Mouse (Mus musculus): ENCODE measurements at regions not wholly inside any gene's neighbourhood (a gene's known extent, or its start where the extent isn't known, plus 50 kb on each side); places are given as distances from the start of the nearest gene placed in this dataset.
A peak's percentile ranks its signal among the peaks of the same experiment; 100 is the strongest.

DNA sequence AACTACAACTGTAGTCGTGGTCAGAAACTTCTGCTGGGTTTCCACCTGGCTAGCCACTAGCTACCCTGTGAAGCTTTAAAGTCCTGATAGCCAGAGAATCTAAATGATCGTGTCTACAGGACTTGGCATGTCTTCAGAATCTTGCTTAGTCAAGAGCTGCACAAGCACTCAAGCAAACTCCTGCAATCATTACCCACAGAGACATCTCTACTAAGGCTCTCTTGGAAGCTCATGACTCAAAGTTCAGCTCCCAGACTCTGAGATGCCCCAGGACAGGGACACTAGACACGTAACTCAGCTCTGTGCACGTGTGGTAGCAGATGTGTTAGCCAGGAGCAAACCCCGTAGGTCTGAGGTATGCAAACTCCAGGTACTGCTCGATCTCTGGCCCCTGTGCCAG lies 242.2 kb downstream of the Rybp start:
- Histone ChIP-seq H3K36me3 (ENCODE audit: control insufficient read depth in 1 of 2, insufficient read depth in 2 of 2, low read length in 2 of 2) (peaks cover 0 to 18% of the 10 kb centered on the region in 2 experiments; a peak in 2 of 4 replicates), H3K9ac (ENCODE audit: control insufficient read depth, low read depth, low read length, poor library complexity, severe bottlenecking) (no peak overlapping the region), H3K4me1 (ENCODE audit: control insufficient read depth in 1 of 2, insufficient read depth in 2 of 2, low read length in 2 of 2) (peaks cover 5 to 20% of the 10 kb centered on the region in 2 experiments; a peak in 3 of 4 replicates), H3K9me3 (replicated peaks; ENCODE audit: insufficient read depth, low read length) (no peaks in the 10 kb centered on the region), H3K27ac (ENCODE audit: control insufficient read depth, low read depth, low read length) (no peak overlapping the region), H3K4me3 (ENCODE audit: control insufficient read depth in 1 of 2, insufficient read depth in 1 of 2, low read depth in 2 of 2, low read length in 2 of 2) (no peak overlapping the region), H3K79me2 (ENCODE audit: control insufficient read depth, insufficient read depth, low read length, poor library complexity) (no peaks in the 10 kb centered on the region), H3K27me3 (ENCODE audit: control insufficient read depth in 1 of 2, insufficient read depth in 2 of 2, low read length in 2 of 2) (no peaks in the 10 kb centered on the region)
- TF ChIP-seq NELFE (IDR thresholded peaks at IDR 0.05; ENCODE audit: low read depth, low read length) (no peak), E2F4 (IDR thresholded peaks at IDR 0.05; ENCODE audit: borderline replicate concordance, low read depth, low read length) (no peak), TCF12 (IDR thresholded peaks at IDR 0.05; ENCODE audit: low read depth, low read length) (no peak), MYC (IDR thresholded peaks at IDR 0.05; ENCODE audit: low read depth, low read length) (no peak), MYB (IDR thresholded peaks at IDR 0.05; ENCODE audit: low read depth, low read length) (no peak), EP300 (IDR thresholded peaks at IDR 0.05; ENCODE audit: low read depth in 1 of 2, low read length in 2 of 2) (no peak), MXI1 (IDR thresholded peaks at IDR 0.05; ENCODE audit: low read depth, low read length) (no peak), MAZ (IDR thresholded peaks at IDR 0.05; ENCODE audit: low read depth, low read length) (no peak), GABPA (IDR thresholded peaks at IDR 0.05; ENCODE audit: low read depth, low read length) (no peak), ETS1 (IDR thresholded peaks at IDR 0.05; ENCODE audit: low read depth, low read length) (no peak), MEF2A (IDR thresholded peaks at IDR 0.05; ENCODE audit: extremely low read depth, insufficient replicate concordance, low read depth, low read length, poor library complexity, severe bottlenecking) (no peak), HCFC1 (IDR thresholded peaks at IDR 0.05; ENCODE audit: low read depth, low read length) (no peak), USF2 (IDR thresholded peaks at IDR 0.05; ENCODE audit: borderline replicate concordance in 1 of 2, insufficient read depth in 1 of 2, low read depth in 1 of 2, low read length in 2 of 2) (no peak), SMC3 (IDR thresholded peaks at IDR 0.05; ENCODE audit: low read depth, low read length) (no peak), RCOR1 (IDR thresholded peaks at IDR 0.05; ENCODE audit: low read depth, low read length) (no peak), ZNF384 (IDR thresholded peaks at IDR 0.05; ENCODE audit: low read depth, low read length) (no peak), ZKSCAN1 (IDR thresholded peaks at IDR 0.05; ENCODE audit: low read depth, low read length) (no peak), GATA1 (IDR thresholded peaks at IDR 0.05; ENCODE audit: low read depth, low read length) (no peak)
- peak; percentile 5 for DNase-seq (ENCODE audit: low read depth, low spot score)

DNA sequence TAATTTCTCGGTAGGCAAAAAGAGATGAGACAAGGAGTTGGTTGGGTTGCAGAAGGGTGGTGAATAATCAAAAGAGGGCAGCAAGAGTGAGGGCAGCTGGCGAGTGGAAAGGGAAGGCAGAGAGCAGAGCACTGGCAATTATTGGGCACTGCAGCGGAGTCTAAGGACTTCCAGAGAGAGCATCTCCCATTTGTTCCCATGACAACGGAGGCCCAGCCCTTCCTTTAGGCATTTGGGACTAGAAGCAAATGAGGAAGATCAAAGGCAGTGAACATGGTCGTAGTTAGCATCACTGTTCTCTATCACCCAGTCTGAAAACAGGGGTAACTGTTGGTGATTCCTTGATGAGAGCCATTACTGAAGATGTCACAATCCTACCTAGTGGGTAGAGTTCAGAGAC lies 246.1 kb downstream of the Rybp start:
- no peaks in the 10 kb centered on the region for H3K79me2 ChIP-seq (ENCODE audit: control insufficient read depth, insufficient read depth, low read length, poor library complexity)
- DNase-seq (ENCODE audit: low read depth, low spot score), result peak; percentile 7
- no peak overlapping the region for H3K9ac ChIP-seq (ENCODE audit: control insufficient read depth, low read depth, low read length, poor library complexity, severe bottlenecking)
- TF ChIP-seq SIN3A (IDR thresholded peaks at IDR 0.05; ENCODE audit: low read length) (no peak), MAX (IDR thresholded peaks at IDR 0.05; ENCODE audit: low read length) (no peak), POLR2AphosphoS2 (IDR thresholded peaks at IDR 0.05; ENCODE audit: low read length) (no peak)
- H3K27ac ChIP-seq (ENCODE audit: control insufficient read depth, low read depth, low read length), result no peak overlapping the region; the same call in 1 of the 2 replicates
- peaks cover 0 to 18% of the 10 kb centered on the region in 2 experiments; a peak in 2 of 4 replicates for H3K36me3 ChIP-seq (ENCODE audit: control insufficient read depth in 1 of 2, insufficient read depth in 2 of 2, low read length in 2 of 2)
- no peaks in the 10 kb centered on the region for H3K9me3 ChIP-seq (replicated peaks; ENCODE audit: insufficient read depth, low read length)
- H3K27me3 ChIP-seq (ENCODE audit: control insufficient read depth in 1 of 2, insufficient read depth in 2 of 2, low read length in 2 of 2), result no peaks in the 10 kb centered on the region
- H3K4me1 ChIP-seq (ENCODE audit: control insufficient read depth in 1 of 2, insufficient read depth in 2 of 2, low read length in 2 of 2), result peaks cover 5 to 20% of the 10 kb centered on the region in 2 experiments; a peak in 3 of 4 replicates
- H3K4me3 ChIP-seq (ENCODE audit: control insufficient read depth in 1 of 2, insufficient read depth in 1 of 2, low read depth in 2 of 2, low read length in 2 of 2), result no peak overlapping the region

All from MEL (cell line).